Mouse (Mus musculus) small intestine, adult 2 months (tissue): ENCODE results near the gene Slpi. TPM values are rescaled to one million over a fixed set of nuclear protein-coding genes. Genes with fewer than 3 reads are reported as not detected.
"Not testable (repeated sequence)": the region's sequence is repeated elsewhere in the genome, so short reads cannot be mapped to it uniquely, and the experiment has no call there.

Source experiments
- H3K27ac ChIP-seq: fragments of 200-500 bp; 2 replicates; pipeline ENCODE4 v1.5.1; 2012; ENCODE audit warnings: low read depth, low read length, control low read depth, inconsistent platforms; ENCODE audit not compliant: insufficient read depth
- H3K27me3 ChIP-seq: fragments of 200-500 bp; 2 replicates; pipeline ENCODE4 v1.6.1; 2012; ENCODE audit warnings: mild to moderate bottlenecking, moderate library complexity, low read length, inconsistent platforms; ENCODE audit not compliant: control insufficient read depth, insufficient read depth
- H3K36me3 ChIP-seq: fragments of 200-500 bp; 2 replicates; pipeline ENCODE4 v1.6.1; 2012; ENCODE audit warnings: mild to moderate bottlenecking, low read length, control low read depth, inconsistent platforms; ENCODE audit not compliant: control insufficient read depth, insufficient read depth
- H3K4me1 ChIP-seq: fragments of 200-500 bp; 2 replicates; pipeline ENCODE4 v1.6.1; 2012; ENCODE audit warnings: low read length, inconsistent platforms, mixed read lengths; ENCODE audit not compliant: control insufficient read depth, insufficient read depth, insufficient read length
- H3K4me3 ChIP-seq: fragments of 200-500 bp; 2 replicates; pipeline ENCODE4 v1.5.1; 2012; ENCODE audit warnings: low read depth, mild to moderate bottlenecking, control low read depth, inconsistent platforms, low read length, moderate library complexity
- CTCF ChIP-seq: fragments of 200-500 bp; IDR thresholded peaks from 2 replicates; pipeline ENCODE4 v1.5.1; 2012; ENCODE audit warnings: low read depth, mild to moderate bottlenecking, control low read depth, inconsistent platforms, low read length, moderate library complexity, mixed read lengths; ENCODE audit not compliant: insufficient replicate concordance, insufficient read length; ENCODE audit errors: extremely low read depth
- POLR2A ChIP-seq: fragments of 200-500 bp; IDR thresholded peaks from 2 replicates; pipeline ENCODE4 v1.6.1; 2012; ENCODE audit warnings: low read depth, mild to moderate bottlenecking, control low read depth, inconsistent platforms, low read length, moderate library complexity
- whole genome bisulfite sequencing: fragments of 180-500 bp; shearing (Covaris S2); methylation state at CpG from one replicate; pipeline ENCODE4 v1.1.7; 2018; 5-methylcytosine and 5-hydroxymethylcytosine counted together
- polyA plus RNA-seq: library from polyadenylated mRNA; depleted of rRNA; stranded (reverse); fragments of >200 nt; gene quantifications from 2 replicates; pipeline ENCODE4 v1.2.3, GENCODE M21; 2012

Slpi gene
- polyA plus RNA-seq, 1 experiment = 16.0 TPM

DNA sequence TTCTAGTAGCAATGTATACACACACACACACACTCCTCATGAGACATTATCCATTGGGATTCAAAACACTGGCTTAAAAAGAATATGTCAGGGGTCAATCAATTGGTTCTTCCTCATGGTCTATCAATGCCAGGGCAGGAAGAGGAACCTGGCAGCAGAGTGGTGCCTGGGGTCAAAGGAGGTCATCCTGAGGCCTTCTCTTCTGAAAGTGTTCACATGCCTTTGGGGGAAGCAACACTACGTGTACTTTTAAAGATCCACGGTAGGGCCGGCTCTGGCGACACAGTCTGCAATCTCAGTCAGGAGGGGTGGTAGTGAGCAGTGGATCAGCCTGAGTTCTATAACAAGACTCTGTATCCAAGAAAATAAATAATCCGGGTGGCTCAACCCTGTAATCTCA, 29.2 kb downstream of the Slpi start:
- H3K27me3 ChIP-seq = no peaks in the 10 kb centered on the region
- WGBS = 71% methylated on average over 5 of the region's 5 CpGs
- H3K36me3 ChIP-seq = no peaks in the 10 kb centered on the region
- H3K4me1 ChIP-seq = no peaks in the 10 kb centered on the region
- no peak overlapping the region for H3K27ac ChIP-seq
- TF ChIP-seq POLR2A = no peak
- no peak for TF ChIP-seq CTCF
- H3K4me3 ChIP-seq = no peak overlapping the region

GRCm38 (mm10) chr2:164359031-164359430, 29.9 kb downstream of the Slpi start:
- Histone ChIP-seq H3K4me3 (no peak overlapping the region), H3K27ac (no peak overlapping the region), H3K27me3 (no peaks in the 10 kb centered on the region), H3K36me3 (no peaks in the 10 kb centered on the region), H3K4me1 (no peaks in the 10 kb centered on the region)
- TF ChIP-seq CTCF (no peak), POLR2A (no peak)
- WGBS = 80% methylated on average over 5 of the region's 5 CpGs

- WGBS = 75% methylated on average over 3 of the region's 3 CpGs
- Histone ChIP-seq H3K27me3 (no peaks in the 10 kb centered on the region), H3K27ac (no peak overlapping the region), H3K4me1 (no peaks in the 10 kb centered on the region), H3K4me3 (no peak overlapping the region), H3K36me3 (no peaks in the 10 kb centered on the region)
- no peak for TF ChIP-seq POLR2A
- no peak for TF ChIP-seq CTCF
Observed at GRCm38 (mm10) chr2:164358373-164358772, 30.5 kb downstream of the Slpi start.

DNA sequence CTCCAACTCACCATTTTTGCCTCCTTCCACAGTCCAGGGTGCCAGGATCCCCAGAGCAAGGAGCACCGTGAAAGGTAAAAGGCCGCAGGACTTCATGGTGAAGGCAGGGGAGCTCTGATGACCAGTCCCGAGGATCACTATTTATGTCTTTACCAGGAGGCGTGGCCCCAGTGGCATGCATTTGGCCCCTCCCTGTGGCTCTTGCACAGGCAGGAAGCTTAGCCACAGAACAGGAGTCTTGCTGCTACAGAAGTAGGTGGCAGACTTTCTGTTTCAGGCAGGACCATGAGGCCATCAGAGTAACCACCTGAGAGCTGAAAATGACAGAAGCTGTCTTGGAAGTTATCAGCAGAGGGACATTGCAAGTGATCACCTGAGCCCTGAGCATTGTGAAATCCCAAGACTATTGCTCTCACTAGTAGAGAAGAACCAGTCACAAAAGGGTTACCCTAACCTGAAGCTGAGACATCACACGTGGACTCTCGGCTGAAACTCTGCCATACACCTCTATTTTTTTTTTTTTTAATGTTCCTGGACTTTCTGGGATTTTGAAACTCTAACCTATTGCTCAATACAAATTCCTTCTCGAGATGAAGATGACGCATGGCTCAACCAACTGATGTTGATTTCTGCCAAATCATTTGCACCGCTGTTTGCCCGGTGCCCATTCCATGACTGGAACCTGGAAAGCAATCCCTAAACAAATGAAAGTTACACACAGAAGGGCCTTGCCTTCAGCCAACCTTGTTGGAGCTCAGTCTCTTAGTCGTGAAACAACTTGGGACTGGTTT, 32.5 kb downstream of the Slpi start:
- no peak for TF ChIP-seq POLR2A
- TF ChIP-seq CTCF = no peak
- Histone ChIP-seq H3K36me3 (no peaks in the 10 kb centered on the region), H3K27ac (no peak overlapping the region), H3K27me3 (no peaks in the 10 kb centered on the region), H3K4me1 (no peaks in the 10 kb centered on the region), H3K4me3 (no peak overlapping the region)
- 57% methylated on average over 11 of the region's 11 CpGs for WGBS

DNA sequence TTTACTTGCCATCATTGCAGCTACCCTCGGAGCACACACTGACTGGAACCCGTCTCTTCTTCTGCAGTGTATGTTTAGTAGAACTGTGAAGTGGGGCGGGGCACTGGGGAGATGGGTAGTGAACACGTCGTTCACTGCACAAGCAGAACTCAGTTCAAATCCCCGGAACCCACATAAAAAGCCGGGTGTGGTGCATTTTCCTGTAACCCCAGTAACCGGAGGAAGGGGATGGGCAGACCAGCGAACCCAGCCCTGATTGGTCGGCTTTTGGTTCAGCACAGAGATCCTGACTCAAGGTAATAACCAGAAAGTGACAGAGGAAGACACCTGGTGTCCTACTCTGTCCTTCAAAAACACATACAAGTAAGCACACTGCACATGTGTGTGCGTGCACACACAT, 35.5 kb downstream of the Slpi start:
- no peaks in the 10 kb centered on the region for H3K27me3 ChIP-seq
- TF ChIP-seq POLR2A (no peak), CTCF (no peak)
- H3K4me3 ChIP-seq = no peak overlapping the region
- 74% methylated on average over 11 of the region's 11 CpGs for WGBS
- H3K4me1 ChIP-seq = no peaks in the 10 kb centered on the region
- H3K36me3 ChIP-seq = no peaks in the 10 kb centered on the region
- no peak overlapping the region for H3K27ac ChIP-seq

DNA sequence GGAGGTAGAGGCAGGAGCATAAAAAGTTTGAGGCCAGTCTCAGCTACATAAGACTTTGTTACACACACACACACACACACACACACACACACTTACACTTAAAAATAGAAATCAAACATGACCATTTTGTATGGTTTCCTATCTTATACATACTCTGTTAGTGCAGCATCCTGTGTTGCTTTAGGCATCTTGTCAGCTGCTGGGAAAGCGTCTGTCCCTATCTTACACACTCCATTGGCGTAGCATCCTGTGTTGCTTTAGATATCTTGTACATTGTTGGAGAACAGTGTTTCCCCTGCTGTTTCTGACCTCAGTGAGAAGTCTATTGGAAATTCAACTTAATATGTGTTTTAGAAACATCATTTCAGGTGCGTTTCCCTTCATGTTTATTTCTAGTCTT, 36.2 kb downstream of the Slpi start:
- no peaks in the 10 kb centered on the region for H3K27me3 ChIP-seq
- H3K4me3 ChIP-seq = no peak overlapping the region
- TF ChIP-seq CTCF = no peak
- TF ChIP-seq POLR2A = no peak
- WGBS = 85% methylated on average over 3 of the region's 3 CpGs
- no peaks in the 10 kb centered on the region for H3K36me3 ChIP-seq
- H3K4me1 ChIP-seq = no peaks in the 10 kb centered on the region
- no peak overlapping the region for H3K27ac ChIP-seq

DNA sequence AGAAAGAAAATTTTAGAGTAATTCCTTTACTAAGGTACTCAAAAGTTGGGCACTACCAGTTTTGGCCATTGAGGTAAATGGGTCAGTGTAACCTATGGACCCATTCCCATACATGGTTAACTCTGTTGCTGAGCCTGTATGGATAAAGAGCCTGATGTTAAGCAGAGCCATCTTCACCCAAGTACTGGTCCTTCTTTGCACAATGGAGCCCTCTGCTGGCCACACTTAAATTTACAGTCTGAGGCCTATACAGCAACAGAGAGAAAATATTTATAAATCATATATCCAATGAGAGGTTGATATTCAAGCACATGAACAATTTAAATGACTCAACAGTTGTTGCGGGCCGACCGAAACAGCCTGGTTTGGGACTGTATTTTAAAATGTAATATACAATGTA, 39.9 kb downstream of the Slpi start:
- no peaks in the 10 kb centered on the region for H3K4me1 ChIP-seq
- H3K4me3 ChIP-seq = no peak overlapping the region
- no peaks in the 10 kb centered on the region for H3K36me3 ChIP-seq
- no peaks in the 10 kb centered on the region for H3K27me3 ChIP-seq
- 91% methylated on average over 3 of the region's 3 CpGs for WGBS
- TF ChIP-seq POLR2A (no peak), CTCF (no peak)
- H3K27ac ChIP-seq = no peak overlapping the region

- not testable (repeated sequence) for H3K27ac ChIP-seq, H3K4me1 ChIP-seq, H3K27me3 ChIP-seq, H3K4me3 ChIP-seq, H3K36me3 ChIP-seq
Observed at GRCm38 (mm10) chr2:164347697-164348096, 41.2 kb downstream of the Slpi start.

DNA sequence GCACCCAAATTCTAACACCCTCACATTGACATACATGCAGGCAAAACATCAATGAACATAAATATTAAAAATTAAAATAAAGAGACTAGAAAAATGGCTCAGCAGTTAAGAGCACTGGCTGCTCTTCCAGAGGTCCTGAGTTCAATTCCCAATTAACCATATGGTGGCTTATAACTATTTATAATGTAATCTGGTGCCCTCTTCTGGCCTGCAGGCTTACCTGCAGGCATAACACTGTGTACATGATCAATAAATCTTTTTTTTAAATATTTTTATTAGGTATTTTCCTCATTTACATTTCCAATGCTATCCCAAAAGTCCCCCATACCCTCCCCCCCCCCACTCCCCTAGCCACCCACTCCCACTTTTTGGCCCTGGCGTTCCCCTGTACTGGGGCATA, 45.2 kb downstream of the Slpi start:
- H3K27ac ChIP-seq, H3K4me1 ChIP-seq, H3K27me3 ChIP-seq, H3K4me3 ChIP-seq, H3K36me3 ChIP-seq: not testable (repeated sequence)
- 88% methylated on average over 1 of the region's 1 CpGs for WGBS

DNA sequence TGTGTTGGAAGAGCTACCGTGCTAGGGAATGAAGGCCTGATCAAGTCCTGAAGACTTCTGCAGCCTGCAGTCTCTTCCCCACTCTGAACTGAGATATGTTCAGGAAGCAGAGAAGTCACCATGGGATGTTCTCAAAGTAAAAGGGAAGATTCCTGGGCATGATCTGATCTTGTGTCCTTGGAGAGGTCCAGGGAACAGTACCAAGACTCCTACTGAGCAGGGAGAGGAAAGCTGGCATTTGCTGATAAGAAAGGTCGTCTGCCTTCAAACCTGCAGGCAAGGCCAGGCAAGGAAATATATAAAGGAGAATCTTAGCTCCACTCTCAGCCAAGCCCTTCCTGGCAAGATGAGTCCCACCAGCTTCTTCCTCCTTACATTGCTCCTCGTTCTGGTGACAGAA, 56.5 kb downstream of the Slpi start, which contains the start of gene Svs5:
Gene Svs5, plus strand, starts transcription at position 301 of the 400 bp plus-strand sequence.
- H3K4me1 ChIP-seq, H3K27ac ChIP-seq, H3K36me3 ChIP-seq, H3K4me3 ChIP-seq, H3K27me3 ChIP-seq: not testable (repeated sequence)
- WGBS = 55% methylated on average over 3 of the region's 3 CpGs
